Mouse (Mus musculus): Measurements from ENCODE around the gene Mrpl51. TPM values are rescaled to one million over a fixed set of nuclear protein-coding genes. Genes with fewer than 3 reads are reported as not detected.

Mrpl51 gene
- polyA plus RNA-seq, 1 experiment from 2014 or later: 211 TPM

DNA sequence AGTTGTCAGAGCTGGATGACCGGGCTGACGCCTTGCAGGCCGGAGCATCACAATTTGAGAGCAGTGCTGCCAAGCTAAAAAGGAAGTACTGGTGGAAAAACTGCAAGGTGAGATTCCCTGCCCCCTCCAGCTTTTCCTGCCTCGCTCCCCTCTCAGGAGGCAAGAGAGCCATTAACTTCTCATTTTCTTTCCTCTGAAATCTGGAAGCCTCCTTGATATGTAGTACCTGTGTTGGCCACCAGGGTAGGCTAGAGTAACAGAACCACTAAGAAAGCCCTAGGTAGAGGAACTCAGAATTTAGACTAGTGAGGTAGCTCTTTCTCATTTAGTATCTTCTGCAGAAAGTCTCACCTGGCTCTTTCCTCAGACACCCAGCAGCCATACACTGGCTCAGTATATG, 27.4 kb downstream of the Mrpl51 start:
- Histone ChIP-seq H3K4me2 (replicated peaks; ENCODE audit: low read depth) (no peak overlapping the region), H3K9ac (ENCODE audit: low read length) (no peak overlapping the region), H3K4me1 (replicated peaks; ENCODE audit: control insufficient read depth, insufficient read depth) (no peaks in the 10 kb centered on the region; the same call in 1 of the 2 replicates), H3K36me3 (ENCODE audit: control insufficient read depth, insufficient read depth, low read length) (no peaks in the 10 kb centered on the region), H3K9me3 (ENCODE audit: control insufficient read depth, low read length) (no peaks in the 10 kb centered on the region), H3K27me3 (ENCODE audit: control insufficient read depth, insufficient read depth, low read length) (no peaks in the 10 kb centered on the region), H3K4me3 (ENCODE audit: low read depth, low read length) (no peak overlapping the region), H3K27ac (replicated peaks) (no peak overlapping the region)
- 48% methylated on average over 4 of the region's 4 CpGs for WGBS
- ATAC-seq (ENCODE audit: low FRiP score, low TSS enrichment) (no peak), DNase-seq (ENCODE audit: low spot score) (peak; percentile 42)
- TF ChIP-seq EP300 (optimal IDR thresholded peaks at IDR 0.05) (no peak), CTCF (IDR thresholded peaks at IDR 0.05; ENCODE audit: low read depth) (peak; percentile 88)

DNA sequence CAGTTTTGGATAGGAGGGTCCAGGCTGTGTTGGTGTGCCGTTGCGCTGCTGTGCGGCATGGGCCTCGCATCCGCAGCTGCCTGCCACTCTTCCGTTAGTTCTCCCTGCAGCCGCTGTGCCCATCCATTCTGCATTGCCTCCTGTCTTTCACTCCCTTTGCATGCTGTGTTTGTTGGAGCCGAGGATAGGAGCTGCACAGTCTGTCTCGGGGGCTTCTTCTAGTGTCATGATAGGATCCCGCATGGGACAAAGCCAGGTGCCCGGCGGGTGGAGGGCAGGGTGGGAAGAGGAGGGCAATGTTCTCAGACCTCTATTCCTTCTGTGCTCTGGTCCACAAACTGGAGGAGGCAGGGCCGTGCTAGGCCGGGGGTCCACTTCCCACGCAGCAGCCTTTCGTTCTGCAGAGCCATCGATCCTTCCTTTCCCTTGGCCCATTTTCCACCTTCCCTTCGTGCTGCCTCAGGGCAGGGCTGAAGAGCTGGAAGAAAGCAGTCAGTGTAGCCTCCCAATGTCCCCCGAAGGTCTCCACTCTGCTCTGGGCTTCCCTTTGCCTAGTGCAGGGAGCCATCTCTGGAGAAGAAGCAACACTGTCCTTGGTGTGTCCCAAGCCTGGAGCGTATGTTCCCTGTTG, 29.6 kb downstream of the Mrpl51 start:
- H3K4me3 ChIP-seq (ENCODE audit: low read depth, low read length): no peak overlapping the region
- H3K4me2 ChIP-seq (replicated peaks; ENCODE audit: low read depth): no peak overlapping the region
- TF ChIP-seq EP300 (optimal IDR thresholded peaks at IDR 0.05) (no peak), CTCF (IDR thresholded peaks at IDR 0.05; ENCODE audit: low read depth) (no peak)
- no peaks in the 10 kb centered on the region for H3K27me3 ChIP-seq (ENCODE audit: control insufficient read depth, insufficient read depth, low read length)
- no peak for ATAC-seq (ENCODE audit: low FRiP score, low TSS enrichment)
- no peaks in the 10 kb centered on the region; the same call in 1 of the 2 replicates for H3K36me3 ChIP-seq (ENCODE audit: control insufficient read depth, insufficient read depth, low read length)
- H3K4me1 ChIP-seq (replicated peaks; ENCODE audit: control insufficient read depth, insufficient read depth): no peaks in the 10 kb centered on the region; the same call in 1 of the 2 replicates
- WGBS: 89% methylated on average over 20 of the region's 20 CpGs
- no peak for DNase-seq (ENCODE audit: low spot score)
- H3K27ac ChIP-seq (replicated peaks): no peak overlapping the region
- no peaks in the 10 kb centered on the region for H3K9me3 ChIP-seq (ENCODE audit: control insufficient read depth, low read length)
- H3K9ac ChIP-seq (ENCODE audit: low read length): no peak overlapping the region

- Histone ChIP-seq H3K27me3 (ENCODE audit: control insufficient read depth, insufficient read depth, low read length) (no peaks in the 10 kb centered on the region), H3K9me3 (ENCODE audit: control insufficient read depth, low read length) (no peaks in the 10 kb centered on the region), H3K9ac (ENCODE audit: low read length) (no peak overlapping the region), H3K36me3 (ENCODE audit: control insufficient read depth, insufficient read depth, low read length) (no peaks in the 10 kb centered on the region; the same call in 1 of the 2 replicates), H3K27ac (replicated peaks) (no peak overlapping the region), H3K4me3 (ENCODE audit: low read depth, low read length) (no peak overlapping the region), H3K4me2 (replicated peaks; ENCODE audit: low read depth) (no peak overlapping the region), H3K4me1 (replicated peaks; ENCODE audit: control insufficient read depth, insufficient read depth) (no peaks in the 10 kb centered on the region)
- no peak for DNase-seq (ENCODE audit: low spot score)
- WGBS: 57% methylated on average over 2 of the region's 2 CpGs
- no peak for ATAC-seq (ENCODE audit: low FRiP score, low TSS enrichment)
- TF ChIP-seq EP300 (optimal IDR thresholded peaks at IDR 0.05) (no peak), CTCF (IDR thresholded peaks at IDR 0.05; ENCODE audit: low read depth) (no peak)
Measured at GRCm38 (mm10) chr6:125222146-125222545, 30.5 kb downstream of the Mrpl51 start.

DNA sequence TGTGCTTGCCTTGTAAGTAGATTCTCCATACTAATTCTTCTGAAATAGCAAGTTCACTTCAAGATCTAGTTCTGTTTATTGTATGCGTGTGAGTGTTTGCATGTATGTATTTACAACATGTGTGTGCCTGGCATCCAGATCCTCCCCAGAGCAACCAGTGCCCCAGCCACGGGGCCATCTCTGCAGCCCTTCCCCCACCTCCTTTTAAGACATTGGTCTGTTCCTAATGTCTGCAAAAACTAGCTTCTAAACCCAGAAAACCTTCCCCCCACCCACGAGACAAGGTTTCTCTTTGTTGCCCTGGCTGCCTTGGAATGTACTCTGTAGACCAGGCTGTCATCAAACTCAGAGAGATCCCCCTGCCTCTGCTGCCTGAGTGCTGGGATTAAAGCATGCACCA, 31.0 kb downstream of the Mrpl51 start:
- no peak for ATAC-seq (ENCODE audit: low FRiP score, low TSS enrichment)
- no peak for TF ChIP-seq CTCF (IDR thresholded peaks at IDR 0.05; ENCODE audit: low read depth)
- no peak for TF ChIP-seq EP300 (optimal IDR thresholded peaks at IDR 0.05)
- Histone ChIP-seq H3K27me3 (ENCODE audit: control insufficient read depth, insufficient read depth, low read length) (no peaks in the 10 kb centered on the region), H3K27ac (replicated peaks) (no peak overlapping the region), H3K9ac (ENCODE audit: low read length) (no peak overlapping the region), H3K4me1 (replicated peaks; ENCODE audit: control insufficient read depth, insufficient read depth) (no peaks in the 10 kb centered on the region), H3K9me3 (ENCODE audit: control insufficient read depth, low read length) (no peaks in the 10 kb centered on the region), H3K36me3 (ENCODE audit: control insufficient read depth, insufficient read depth, low read length) (no peaks in the 10 kb centered on the region; the same call in 1 of the 2 replicates), H3K4me3 (ENCODE audit: low read depth, low read length) (no peak overlapping the region), H3K4me2 (replicated peaks; ENCODE audit: low read depth) (no peak overlapping the region)
- 73% methylated on average over 3 of the region's 3 CpGs for WGBS
- DNase-seq (ENCODE audit: low spot score): no peak

GRCm38 (mm10) chr6:125225518-125226115, 34.0 kb downstream of the Mrpl51 start:
- WGBS: 81% methylated on average over 5 of the region's 5 CpGs
- H3K4me1 ChIP-seq (replicated peaks; ENCODE audit: control insufficient read depth, insufficient read depth): no peaks in the 10 kb centered on the region
- H3K4me3 ChIP-seq (ENCODE audit: low read depth, low read length): no peak overlapping the region
- H3K27me3 ChIP-seq (ENCODE audit: control insufficient read depth, insufficient read depth, low read length): no peaks in the 10 kb centered on the region
- H3K4me2 ChIP-seq (replicated peaks; ENCODE audit: low read depth): no peak overlapping the region
- H3K27ac ChIP-seq (replicated peaks): no peak overlapping the region
- ATAC-seq (ENCODE audit: low FRiP score, low TSS enrichment): no peak
- H3K9ac ChIP-seq (ENCODE audit: low read length): no peak overlapping the region
- H3K36me3 ChIP-seq (ENCODE audit: control insufficient read depth, insufficient read depth, low read length): no peaks in the 10 kb centered on the region; the same call in 1 of the 2 replicates
- H3K9me3 ChIP-seq (ENCODE audit: control insufficient read depth, low read length): no peaks in the 10 kb centered on the region
- no peak for DNase-seq (ENCODE audit: low spot score)
- TF ChIP-seq EP300 (optimal IDR thresholded peaks at IDR 0.05) (no peak), CTCF (IDR thresholded peaks at IDR 0.05; ENCODE audit: low read depth) (peak; percentile 67)

DNA sequence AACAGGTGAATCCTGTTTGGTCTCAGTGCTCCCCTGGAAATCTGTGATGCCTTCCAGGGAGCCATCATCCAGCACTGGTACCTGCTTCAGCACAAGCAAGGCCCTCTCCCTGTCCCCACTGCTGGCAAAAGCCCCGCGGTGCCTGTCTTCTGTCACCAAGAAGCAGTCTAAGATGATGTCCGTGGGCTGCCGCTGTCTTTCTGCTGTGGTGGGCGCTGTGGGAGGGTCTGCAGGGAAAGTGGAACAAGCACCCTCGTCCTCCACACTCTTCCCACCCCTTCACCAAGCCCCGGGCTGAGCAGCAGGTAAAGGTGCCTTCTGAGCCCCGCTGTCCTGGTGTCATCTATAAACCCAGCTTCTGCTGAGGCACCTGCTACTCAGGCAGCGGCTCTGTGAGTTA, 39.0 kb downstream of the Mrpl51 start:
- Histone ChIP-seq H3K9ac (ENCODE audit: low read length) (no peak overlapping the region), H3K27me3 (ENCODE audit: control insufficient read depth, insufficient read depth, low read length) (no peaks in the 10 kb centered on the region), H3K36me3 (ENCODE audit: control insufficient read depth, insufficient read depth, low read length) (no peaks in the 10 kb centered on the region), H3K27ac (replicated peaks) (no peak overlapping the region), H3K4me1 (replicated peaks; ENCODE audit: control insufficient read depth, insufficient read depth) (no peaks in the 10 kb centered on the region), H3K4me3 (ENCODE audit: low read depth, low read length) (no peak overlapping the region), H3K4me2 (replicated peaks; ENCODE audit: low read depth) (peak overlapping the region; percentile 88), H3K9me3 (ENCODE audit: control insufficient read depth, low read length) (no peaks in the 10 kb centered on the region)
- DNase-seq (ENCODE audit: low spot score): no peak
- ATAC-seq (ENCODE audit: low FRiP score, low TSS enrichment): no peak
- 63% methylated on average over 9 of the region's 9 CpGs for WGBS
- TF ChIP-seq EP300 (optimal IDR thresholded peaks at IDR 0.05): no peak
- TF ChIP-seq CTCF (IDR thresholded peaks at IDR 0.05; ENCODE audit: low read depth): no peak

All from stomach, postnatal 0 days (tissue).